8 mouse cellular contexts compared by ENCODE assay signal in the genomic region with DNA sequence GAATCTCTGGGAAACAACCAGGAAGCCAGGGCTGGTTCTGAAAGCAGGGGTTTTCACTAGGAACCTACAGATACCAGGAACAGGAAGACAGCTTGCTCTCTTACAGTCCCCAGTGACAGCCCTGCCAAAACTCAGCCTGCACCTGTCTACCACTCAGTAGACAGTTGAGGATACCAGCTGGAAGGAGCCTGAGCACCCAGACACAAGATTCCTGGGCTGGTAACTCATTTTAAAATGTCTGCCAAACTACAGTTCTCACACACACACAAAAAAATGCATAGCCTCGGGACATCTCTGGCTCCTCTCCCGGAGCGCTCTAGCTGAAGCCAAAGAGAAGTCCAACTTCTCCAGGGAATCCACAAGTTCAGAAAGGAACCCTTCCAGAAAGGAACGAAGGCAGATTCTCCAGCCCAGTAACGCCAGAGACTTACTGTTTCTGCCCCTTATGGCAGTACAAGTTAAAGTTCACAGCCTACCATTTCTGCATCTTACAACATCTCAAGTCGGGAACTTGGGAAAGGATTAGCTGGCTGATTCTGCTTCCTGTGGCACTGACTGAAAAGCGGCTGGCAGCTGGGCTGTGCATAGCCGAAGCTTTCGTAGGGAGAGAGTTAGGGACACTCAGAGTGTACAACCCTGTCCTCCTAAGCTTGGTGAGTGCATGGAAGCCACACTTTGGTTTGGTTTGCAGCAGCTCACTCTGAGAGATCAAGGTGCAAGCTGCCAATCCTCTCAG. TPM values are rescaled to one million over a fixed set of nuclear protein-coding genes. Genes with fewer than 3 reads are reported as not detected.
DNase-seq lines count a peak whose midpoint lies in the region; ATAC-seq lines count a peak whose summit lies in the region.

No protein-coding gene starts in this region.

- no peak for ATAC-seq in hindbrain, embryonic 12.5 days (ENCODE audit: low FRiP score)
- no peak for ATAC-seq in liver, embryonic 13.5 days (ENCODE audit: low read depth)
- no peak for ATAC-seq in erythroblast, adult 5-6 weeks (replicated peaks; ENCODE audit: low FRiP score, poor library complexity, severe bottlenecking)

- H3K27ac ChIP-seq in hindbrain, embryonic 10.5 days = peak overlapping the region; percentile 69
- H3K27ac ChIP-seq in hindbrain, embryonic 12.5 days = no peak overlapping the region
- peak overlapping the region; percentile 2; the same call in 1 of the 2 replicates for H3K27ac ChIP-seq in liver, embryonic 13.5 days

- no peak overlapping the region for H3K4me3 ChIP-seq in hindbrain, embryonic 10.5 days
- H3K4me3 ChIP-seq in hindbrain, embryonic 12.5 days = no peak overlapping the region
- no peak overlapping the region for H3K4me3 ChIP-seq in liver, embryonic 13.5 days (replicated peaks)

- H3K4me1 ChIP-seq in hindbrain, embryonic 10.5 days (replicated peaks) = peaks cover 23% of the 10 kb centered on the region
- peaks cover 18% of the 10 kb centered on the region for H3K4me1 ChIP-seq in hindbrain, embryonic 12.5 days
- peaks cover 61% of the 10 kb centered on the region for H3K4me1 ChIP-seq in liver, embryonic 13.5 days (replicated peaks)

- H3K4me2 ChIP-seq in hindbrain, embryonic 12.5 days (replicated peaks) = no peak overlapping the region
- peak overlapping the region; percentile 2; the same call in 1 of the 2 replicates for H3K4me2 ChIP-seq in liver, embryonic 13.5 days

- no peak overlapping the region for H3K9ac ChIP-seq in hindbrain, embryonic 12.5 days
- 0 out of 2 replicates have a peak overlapping the region, but pooled peaks have one; percentile 0 for H3K9ac ChIP-seq in liver, embryonic 13.5 days

- WGBS in hindbrain, embryonic 10.5 days = 74% methylated on average over 9 of the region's 9 CpGs
- WGBS in hindbrain, embryonic 12.5 days = 74% methylated on average over 9 of the region's 9 CpGs
- WGBS in liver, embryonic 13.5 days (ENCODE audit: insufficient replicate concordance) = 65% methylated on average over 9 of the region's 9 CpGs

- DNase-seq in hindbrain, embryonic 10.5 days (ENCODE audit: low spot score) = no peak
- peak; percentile 18 for DNase-seq in cerebellum, adult 9-10 months
- DNase-seq in gastrocnemius, postnatal 25 days = peak; percentile 64
- DNase-seq in kidney, adult 18-20 months = peak; percentile 38
- no peak for DNase-seq in liver, embryonic 13.5 days
- DNase-seq in skeletal muscle tissue, adult 2 months (ENCODE audit: low read depth, low spot score) = peak; percentile 66

- 0 out of 2 replicates have a peak, but pooled peaks cover under 1% of the 10 kb centered on the region for H3K36me3 ChIP-seq in hindbrain, embryonic 10.5 days
- no peaks in the 10 kb centered on the region for H3K36me3 ChIP-seq in hindbrain, embryonic 12.5 days
- no peaks in the 10 kb centered on the region for H3K36me3 ChIP-seq in liver, embryonic 13.5 days

- H3K27me3 ChIP-seq in hindbrain, embryonic 10.5 days (ENCODE audit: insufficient read depth, poor library complexity, severe bottlenecking) = no peaks in the 10 kb centered on the region
- H3K27me3 ChIP-seq in hindbrain, embryonic 12.5 days = no peaks in the 10 kb centered on the region
- no peaks in the 10 kb centered on the region for H3K27me3 ChIP-seq in liver, embryonic 13.5 days

- H3K9me3 ChIP-seq in hindbrain, embryonic 10.5 days = no peaks in the 10 kb centered on the region
- H3K9me3 ChIP-seq in hindbrain, embryonic 12.5 days (replicated peaks) = no peaks in the 10 kb centered on the region
- no peaks in the 10 kb centered on the region for H3K9me3 ChIP-seq in liver, embryonic 13.5 days (replicated peaks)

RNA-seq across cellular contexts. Expression of a gene that starts 24.2 kb away (rescaled TPM):
- 21.3 and 26.2 TPM in 2 replicates for polyA plus RNA-seq in hindbrain, embryonic 10.5 days (2016; fragmentation: Nextera tagmentation; extraction: Ambion mirVana)
- 35.7 and 36.0 TPM in 2 replicates for polyA plus RNA-seq in hindbrain, embryonic 12.5 days (2016; fragmentation: Nextera tagmentation; extraction: Ambion mirVana)
- total RNA-seq in gastrocnemius, postnatal 25 days (2021) = 100 to 1,000 TPM; 102 to 113 TPM
- 7.1 and 7.2 TPM in 2 replicates for polyA plus RNA-seq in liver, embryonic 13.5 days (2015; fragmentation: Nextera tagmentation; extraction: Ambion mirVana)
- 0.63 TPM in 1 of 2 replicates, not detected in the other for total RNA-seq in erythroblast, adult 5-6 weeks (2015; ENCODE audit: low replicate concordance)
- total RNA-seq in erythroblast, adult 5-6 weeks (2017; ENCODE audit: low replicate concordance) = 0.34 TPM in 1 of 2 replicates, not detected in the other

Comparison
In these comparisons a context has a peak if more than half of its experiments do, and no peak if none do; other contexts are left out.
1. DNase-seq: peak in cerebellum, adult 9-10 months (single experiment), gastrocnemius, postnatal 25 days (single experiment), kidney, adult 18-20 months (single experiment) and skeletal muscle tissue, adult 2 months (single experiment); none in hindbrain, embryonic 10.5 days (single experiment) and liver, embryonic 13.5 days (single experiment).